Mouse (Mus musculus): Measurements from ENCODE around the gene S1pr5. TPM values are rescaled to one million over a fixed set of nuclear protein-coding genes. Genes with fewer than 3 reads are reported as not detected.
"Not testable (repeated sequence)": the region's sequence is repeated elsewhere in the genome, so short reads cannot be mapped to it uniquely, and the experiment has no call there.

S1pr5 gene
- total RNA-seq (2021), result 10 to 100 TPM; 13.1 to 14.5 TPM

GRCm38 (mm10) chr9:21248326-21248725 is at the start of gene S1pr5:
TSS of gene S1pr5 (minus strand) at chr9:21248443.
- DNase-seq (ENCODE audit: extremely low spot score in 1 of 2, low spot score in 1 of 2), result no peak

GRCm38 (mm10) chr9:21292271-21292670 is 44.0 kb upstream of the S1pr5 start:
- DNase-seq (ENCODE audit: extremely low spot score in 1 of 2, low spot score in 1 of 2), result no peak

GRCm38 (mm10) chr9:21291868-21292267 is 43.6 kb upstream of the S1pr5 start:
- not testable (repeated sequence) for DNase-seq (ENCODE audit: extremely low spot score in 1 of 2, low spot score in 1 of 2)

DNA sequence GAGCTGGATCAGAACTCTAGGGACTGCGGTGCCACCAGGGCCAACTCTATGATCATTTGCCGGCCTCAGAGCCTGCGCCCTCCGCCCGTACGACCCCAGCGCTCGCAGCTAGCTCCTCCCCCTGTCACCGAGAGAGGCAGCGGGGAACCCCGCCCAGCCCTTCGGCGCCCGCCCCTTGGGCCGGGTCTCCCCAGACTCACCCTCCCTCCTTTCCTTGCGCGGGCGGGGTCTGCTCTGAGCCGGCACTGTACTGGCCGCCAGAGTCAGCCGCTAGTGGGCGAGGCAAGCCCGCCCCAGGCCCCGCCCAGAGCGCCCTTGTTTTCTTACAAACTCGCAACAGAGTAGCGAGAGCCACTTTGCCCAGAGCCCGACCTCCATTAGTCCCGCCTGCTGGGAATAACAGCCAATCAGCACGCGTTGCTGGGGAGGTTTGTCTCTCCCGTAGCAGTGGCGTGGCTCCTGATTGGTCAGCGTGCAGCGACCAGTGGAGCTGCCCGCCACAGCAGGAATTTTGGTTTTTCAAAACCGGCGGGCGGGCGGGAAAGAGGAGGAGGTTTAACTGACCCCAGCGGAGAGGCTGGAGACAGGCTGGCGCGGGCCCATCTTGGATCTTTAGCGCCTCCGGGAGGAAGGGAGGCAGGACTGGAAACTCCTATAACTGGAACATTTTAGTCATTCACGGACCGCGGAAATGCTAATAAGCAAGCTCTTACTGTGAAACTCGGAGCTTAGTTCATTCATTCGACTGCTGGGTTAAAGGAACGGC is 43.0 kb upstream of the S1pr5 start, which contains the start of gene Cdkn2d:
Gene Cdkn2d (minus strand): TSS at position 386 of the 766 bp plus-strand sequence.
- DNase-seq (ENCODE audit: extremely low spot score in 1 of 2, low spot score in 1 of 2), result peak; percentile 94 to 97

- DNase-seq (ENCODE audit: extremely low spot score in 1 of 2, low spot score in 1 of 2), result no peak
Measured at GRCm38 (mm10) chr9:21290589-21290988, 42.3 kb upstream of the S1pr5 start.

DNA sequence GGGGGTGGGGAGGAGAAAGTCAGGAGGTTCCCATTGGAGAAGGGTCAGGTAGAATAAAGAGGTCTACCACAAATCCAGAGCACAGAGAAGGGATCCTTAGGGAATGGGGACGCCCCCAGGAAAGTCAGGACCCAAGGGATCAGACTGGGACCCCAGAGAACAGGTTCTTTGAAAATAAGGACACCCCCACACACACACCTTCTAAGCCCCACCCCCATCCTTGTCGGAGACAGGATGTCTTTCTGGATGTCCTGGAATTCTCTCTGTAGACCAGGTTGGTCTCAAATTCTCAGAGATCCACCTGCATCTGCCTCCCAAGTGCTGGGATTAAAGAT is 41.1 kb upstream of the S1pr5 start:
- no peak for DNase-seq (ENCODE audit: extremely low spot score in 1 of 2, low spot score in 1 of 2)

- no peak for DNase-seq (ENCODE audit: extremely low spot score in 1 of 2, low spot score in 1 of 2)
Measured at GRCm38 (mm10) chr9:21288404-21289336, 40.4 kb upstream of the S1pr5 start.

DNA sequence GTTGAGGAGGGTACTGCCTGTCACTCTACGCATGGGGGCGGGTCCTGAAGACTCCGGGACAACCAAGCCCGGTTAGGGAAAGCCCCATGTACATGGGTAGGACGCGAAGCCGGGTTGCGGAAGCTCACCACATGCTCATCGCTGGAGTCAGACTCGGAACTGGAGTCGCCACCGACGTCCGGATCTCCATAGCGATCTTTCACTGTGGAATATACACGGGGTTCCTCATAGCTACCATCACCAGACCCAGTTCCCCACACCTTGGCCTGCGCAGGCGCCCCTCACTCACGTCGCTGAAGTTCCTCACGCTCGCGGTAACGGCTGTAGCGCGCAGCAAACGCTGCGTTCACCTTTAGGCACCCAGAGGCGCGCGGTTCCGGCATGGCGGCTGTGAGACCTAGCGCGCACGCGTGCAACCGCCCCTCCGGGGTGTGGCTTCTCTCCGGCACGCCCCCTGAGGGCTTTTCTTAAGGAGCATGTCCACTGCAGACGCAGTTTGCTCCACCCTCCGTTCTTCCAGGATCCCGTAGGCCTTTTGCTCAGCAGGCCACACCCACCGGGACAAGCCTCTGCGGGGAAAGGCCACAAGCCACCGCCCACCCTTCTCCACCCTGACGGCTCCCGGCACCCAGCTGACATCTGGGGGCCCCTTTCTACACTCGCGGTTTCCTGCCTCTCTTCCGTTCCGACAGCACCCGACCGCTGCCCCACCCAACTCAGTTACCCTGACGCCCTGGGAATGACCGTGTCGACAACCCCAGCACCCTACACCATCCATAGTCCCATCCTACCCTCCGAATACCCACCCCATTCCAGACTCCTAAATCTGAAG is 39.5 kb upstream of the S1pr5 start, which contains the start of gene Kri1:
Gene Kri1 (minus strand): TSS at position 399 of the 832 bp plus-strand sequence.
- peak; percentile 88 to 91 for DNase-seq (ENCODE audit: extremely low spot score in 1 of 2, low spot score in 1 of 2)

- no peak for DNase-seq (ENCODE audit: extremely low spot score in 1 of 2, low spot score in 1 of 2)
Measured at GRCm38 (mm10) chr9:21286753-21287152, 38.5 kb upstream of the S1pr5 start.

DNA sequence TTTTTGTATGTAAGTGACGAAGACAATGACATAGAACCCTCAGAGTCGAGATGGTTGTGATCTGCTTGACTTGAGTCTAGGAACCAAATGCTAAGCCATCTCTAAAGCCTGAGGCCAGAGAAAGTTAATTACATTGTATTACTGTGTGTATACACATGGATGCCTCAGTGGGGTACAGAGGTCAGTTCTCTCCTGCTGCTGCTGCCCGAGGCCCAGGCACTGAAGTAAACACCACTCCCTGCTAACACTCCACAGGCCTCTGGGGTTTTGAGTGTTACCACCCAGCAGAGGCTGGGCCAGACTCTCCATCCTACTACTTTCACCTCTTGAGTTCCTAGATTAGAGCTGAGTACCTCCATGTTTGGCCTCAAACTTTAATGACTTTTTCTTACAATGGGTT is 35.8 kb upstream of the S1pr5 start:
- no peak for DNase-seq (ENCODE audit: extremely low spot score in 1 of 2, low spot score in 1 of 2)

- DNase-seq (ENCODE audit: extremely low spot score in 1 of 2, low spot score in 1 of 2), result no peak
Measured at GRCm38 (mm10) chr9:21283591-21283990, 35.3 kb upstream of the S1pr5 start.

DNA sequence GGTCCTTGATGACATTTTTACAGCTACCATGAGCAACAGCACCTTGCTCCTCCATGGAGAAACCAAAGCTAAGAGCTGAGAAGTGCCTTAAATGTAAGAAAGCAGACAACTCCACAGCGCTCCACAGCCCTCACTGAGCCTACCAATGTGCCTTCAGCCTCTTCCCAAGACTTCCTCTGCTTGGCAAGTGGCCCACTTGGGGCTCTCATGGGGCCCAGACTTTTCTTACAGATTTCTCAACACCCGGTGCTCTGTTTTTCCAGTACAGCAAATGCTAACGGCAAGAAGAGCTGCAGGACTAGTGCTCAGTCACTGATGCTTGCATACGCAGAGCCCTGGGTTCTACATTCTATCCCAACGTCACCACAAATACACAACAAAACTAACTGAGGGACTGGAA is 29.5 kb upstream of the S1pr5 start:
- DNase-seq (ENCODE audit: extremely low spot score in 1 of 2, low spot score in 1 of 2), result no peak

GRCm38 (mm10) chr9:21276307-21276706 is 28.1 kb upstream of the S1pr5 start:
- DNase-seq (ENCODE audit: extremely low spot score in 1 of 2, low spot score in 1 of 2), result no peak

GRCm38 (mm10) chr9:21275727-21276126 is 27.5 kb upstream of the S1pr5 start:
- no peak for DNase-seq (ENCODE audit: extremely low spot score in 1 of 2, low spot score in 1 of 2)

DNA sequence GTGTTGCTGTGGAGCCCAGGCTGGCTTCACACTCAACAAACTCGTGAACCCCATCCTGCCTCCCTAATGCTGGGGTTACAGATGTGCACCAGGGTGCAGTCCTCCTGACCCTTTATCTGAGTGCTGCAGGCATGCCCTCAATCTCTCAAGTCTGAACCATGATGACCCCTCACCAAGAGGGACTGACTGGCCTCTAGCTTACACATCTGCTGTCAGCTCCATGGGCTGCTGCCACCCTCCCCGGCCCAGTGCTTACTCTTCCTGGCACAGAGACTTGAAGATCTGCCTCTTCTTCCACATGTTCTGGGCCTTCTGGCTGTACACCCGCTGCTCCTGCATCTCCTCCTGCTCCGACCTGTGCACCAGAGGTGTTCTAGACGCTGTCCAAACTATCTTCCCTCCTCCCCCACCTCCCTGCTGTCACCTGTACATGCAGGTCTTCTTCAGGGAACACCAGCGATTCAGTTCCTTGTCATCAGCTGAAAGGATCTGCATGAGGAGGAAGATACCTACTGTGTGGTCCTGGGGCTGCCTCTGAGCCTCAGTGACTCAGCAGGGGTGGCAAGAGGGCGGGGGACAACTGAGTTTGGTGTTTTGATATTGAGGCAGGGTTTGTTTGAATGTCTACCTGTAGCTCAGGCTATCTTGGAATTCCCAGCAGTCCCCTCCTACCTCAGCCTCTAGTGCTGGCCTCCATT is 26.9 kb upstream of the S1pr5 start:
- no peak for DNase-seq (ENCODE audit: extremely low spot score in 1 of 2, low spot score in 1 of 2)

GRCm38 (mm10) chr9:21274336-21274735 is 26.1 kb upstream of the S1pr5 start:
- DNase-seq (ENCODE audit: extremely low spot score in 1 of 2, low spot score in 1 of 2), result no peak

DNA sequence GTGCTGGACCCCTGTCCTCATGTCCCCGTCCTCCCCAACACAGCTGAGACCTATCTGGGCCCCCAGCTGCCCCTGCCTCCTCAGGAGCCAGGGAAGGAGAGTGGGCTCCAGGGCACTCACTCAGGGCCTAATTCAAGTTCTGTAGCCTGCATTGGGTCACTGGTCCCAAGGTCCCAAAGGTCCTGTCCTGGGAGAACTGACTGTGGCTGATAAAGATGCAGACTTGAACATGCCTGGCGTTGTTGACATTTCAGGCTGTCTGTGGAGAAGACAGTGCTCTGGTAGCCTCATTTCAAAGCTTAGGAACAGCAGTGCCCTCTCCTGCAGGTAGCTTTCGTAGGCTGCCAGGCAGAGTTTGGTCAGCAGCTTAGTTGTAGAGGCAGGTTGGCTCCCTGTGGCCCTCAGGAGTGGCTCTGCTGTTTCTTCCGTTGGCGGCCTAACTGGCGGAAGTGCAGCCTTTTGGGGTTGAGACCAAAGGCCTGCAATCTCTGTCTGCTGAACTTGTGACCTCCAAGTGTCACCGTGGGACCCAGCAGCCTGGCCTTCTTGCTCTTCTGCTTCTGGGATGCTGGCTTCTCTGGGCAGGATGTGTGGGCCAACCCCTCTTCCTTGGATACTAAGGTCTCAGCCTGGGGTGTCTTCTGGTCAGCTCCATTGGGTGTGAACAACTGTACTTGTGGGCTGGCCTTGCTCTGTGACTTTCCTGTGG is 25.4 kb upstream of the S1pr5 start:
- no peak for DNase-seq (ENCODE audit: extremely low spot score in 1 of 2, low spot score in 1 of 2)

- no peak for DNase-seq (ENCODE audit: extremely low spot score in 1 of 2, low spot score in 1 of 2)
Measured at GRCm38 (mm10) chr9:21273094-21273493, 24.9 kb upstream of the S1pr5 start.

DNA sequence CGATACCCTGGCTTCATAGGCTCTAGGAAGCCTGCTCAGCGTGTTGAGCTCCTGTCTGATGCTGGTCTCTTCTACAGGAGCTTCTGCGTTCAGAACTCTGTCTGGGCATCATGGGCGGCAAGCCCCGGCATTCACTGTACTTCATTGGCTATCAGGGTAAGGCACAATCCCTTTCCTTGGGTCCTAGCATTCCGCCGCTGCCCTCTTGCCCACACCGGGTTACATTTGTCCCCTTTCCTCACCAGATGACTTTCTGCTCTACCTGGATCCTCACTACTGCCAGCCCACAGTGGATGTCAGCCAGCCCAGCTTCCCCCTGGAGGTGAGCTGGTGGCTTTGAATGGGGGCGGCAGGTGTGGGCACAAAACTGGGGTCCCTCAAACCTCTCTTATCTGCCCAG is 24.1 kb upstream of the S1pr5 start:
- no peak for DNase-seq (ENCODE audit: extremely low spot score in 1 of 2, low spot score in 1 of 2)

All from layer of hippocampus, postnatal 25 days (tissue).